Mouse (Mus musculus) Patski (cell line): ENCODE data around the gene Tmem25. TPM values are rescaled to one million over a fixed set of nuclear protein-coding genes. Genes with fewer than 3 reads are reported as not detected.

ENCODE experiments used
- ATAC-seq: fragments of 100-300 bp; one replicate; pipeline ENCODE4 v1.8.0; 2021
- CTCF ChIA-PET: fragments of 350-600 bp; sonication (Branson Sonifier 250); formaldehyde crosslinking; loops from one replicate; lab custom pipeline; 2022; ENCODE audit warnings: inconsistent platforms; lab: Charles Lee
- POLR2A ChIA-PET: fragments of 350-600 bp; sonication (Branson Sonifier 250); formaldehyde crosslinking; loops from one replicate; lab custom pipeline; 2022; ENCODE audit warnings: antibody characterized with exemption, inconsistent platforms; lab: Charles Lee
- DNase-seq: peaks from one replicate; pipeline ENCODE4 v3.0.0-alpha.2; 2011; ENCODE audit warnings: low read depth, low spot score
- H3K27me3 ChIP-seq: fragments of 371-371 bp; one replicate; pipeline ENCODE4 v1.5.1; 2021
- CTCF ChIP-seq: fragments of 100-300 bp; IDR thresholded peaks from one replicate; pipeline ENCODE4 v1.5.1; 2021
- in situ Hi-C: fragments of 300-500 bp; cut with MboI; formaldehyde crosslinking; loops from 3 replicates; pipeline ENCODE4 v1.11.1; 2018; ENCODE audit warnings: low pct_unique_long_range_greater_than_20kb, mixed read lengths
- polyA plus RNA-seq: library from polyadenylated mRNA; unstranded; gene quantifications from one replicate; pipeline ENCODE4 v1.2.3, GENCODE M21; 2021

The Tmem25 gene
- polyA plus RNA-seq, 1 experiment from 2014 or later = 7.3 TPM

DNA sequence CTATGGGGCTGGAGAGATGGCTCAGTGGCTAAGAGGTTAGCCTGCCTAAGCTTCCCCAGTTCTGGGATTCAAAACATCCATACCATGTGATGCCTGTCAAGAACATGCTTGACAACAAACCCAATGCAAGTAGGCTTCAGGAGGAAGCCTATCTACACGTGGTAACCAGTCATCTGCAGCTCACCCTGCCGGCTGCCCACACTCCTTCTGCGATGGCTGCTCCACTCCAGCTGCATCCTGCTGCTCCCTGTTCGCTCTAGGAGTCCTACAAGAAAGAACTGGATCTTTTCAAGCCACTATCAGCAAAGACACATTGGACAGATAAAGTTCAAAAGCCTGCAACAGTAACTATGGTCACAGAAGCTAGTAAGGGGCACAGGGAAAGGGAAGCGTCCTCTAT, 18.4 kb upstream of the Tmem25 start:
- CTCF ChIA-PET = interaction anchor here (0.9 to 1.4 kb wide), 6 partner anchors 9 to 162 kb away, joined by 3 to 4 read pairs (median 3); no protein-coding TSS in a partner anchor
- in situ Hi-C loops = no loop called here

GRCm38 (mm10) chr9:44814179-44814578, 15.1 kb upstream of the Tmem25 start:
- ATAC-seq = no peak
- no peak for TF ChIP-seq CTCF
- in situ Hi-C loops = no loop called here
- no peak for DNase-seq
- H3K27me3 ChIP-seq = no peaks in the 10 kb centered on the region
- POLR2A ChIA-PET = no interaction called here
- CTCF ChIA-PET = interaction anchor here (0.7 to 1.2 kb wide), 3 partner anchors 11 to 159 kb away, joined by 3 read pairs; partner anchors contain the start of gene Ttc36

More for the DNA sequence above, 18.4 kb upstream of the Tmem25 start:
- H3K27me3 ChIP-seq = no peaks in the 10 kb centered on the region
- ATAC-seq (no peak), DNase-seq (no peak)
- no peak for TF ChIP-seq CTCF
- POLR2A ChIA-PET = no interaction called here

- in situ Hi-C loops = no loop called here
- no peaks in the 10 kb centered on the region for H3K27me3 ChIP-seq
- TF ChIP-seq CTCF = no peak
- CTCF ChIA-PET = no interaction called here
- no peak for DNase-seq
- no peak for ATAC-seq
- POLR2A ChIA-PET = no interaction called here
These were observed 11.2 kb upstream of the Tmem25 start for GRCm38 (mm10) chr9:44810316-44810715.

GRCm38 (mm10) chr9:44807778-44808177, 8.7 kb upstream of the Tmem25 start:
- no peaks in the 10 kb centered on the region for H3K27me3 ChIP-seq
- ChIA-PET CTCF (no interaction called here), POLR2A (no interaction called here)
- TF ChIP-seq CTCF = no peak
- DNase-seq (no peak), ATAC-seq (no peak)
- in situ Hi-C loops = no loop called here

DNA sequence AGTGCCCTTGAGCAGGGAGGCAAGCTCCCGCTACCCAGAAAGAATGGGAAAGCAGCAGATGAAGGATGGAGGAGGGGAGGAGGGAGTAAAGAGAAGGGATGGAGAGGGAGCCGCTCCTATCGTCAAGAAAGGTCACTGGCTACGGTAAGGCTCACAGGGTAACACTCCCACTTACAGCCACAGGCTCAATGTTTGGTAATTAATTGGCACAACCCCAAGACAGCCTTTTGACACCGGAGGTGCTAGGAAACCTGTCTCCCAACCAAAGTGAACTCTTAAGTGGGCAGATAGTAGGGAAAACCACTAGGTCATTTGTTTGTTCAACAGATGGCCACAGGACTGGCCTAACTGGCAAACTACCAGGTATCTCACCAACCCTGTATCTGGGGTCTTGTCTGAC, 8.0 kb upstream of the Tmem25 start:
- ChIA-PET CTCF (no interaction called here), POLR2A (no interaction called here)
- no peak for TF ChIP-seq CTCF
- H3K27me3 ChIP-seq = no peaks in the 10 kb centered on the region
- in situ Hi-C loops = no loop called here
- ATAC-seq = no peak
- no peak for DNase-seq

DNA sequence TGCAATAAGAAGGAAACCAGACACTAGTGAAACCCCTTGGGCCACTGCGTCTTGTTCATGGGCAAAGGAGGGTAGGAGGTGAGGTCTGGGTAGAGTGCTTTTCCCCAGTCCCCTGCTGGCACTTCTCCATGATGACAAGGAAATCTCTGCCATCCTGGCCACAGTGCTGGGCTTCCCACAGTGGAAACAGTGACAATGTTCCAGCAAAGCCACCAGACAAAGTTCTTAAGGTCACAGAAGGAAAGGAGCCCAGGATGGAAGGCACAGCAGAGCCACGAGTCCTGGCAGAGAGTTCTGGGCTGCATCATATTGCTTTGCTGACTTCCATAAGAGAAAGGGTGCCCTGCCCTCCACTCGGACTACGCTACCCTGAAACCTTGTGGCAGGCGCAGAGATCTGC, 6.4 kb upstream of the Tmem25 start:
- no peak for TF ChIP-seq CTCF
- H3K27me3 ChIP-seq = no peaks in the 10 kb centered on the region
- no peak for DNase-seq
- in situ Hi-C loops = no loop called here
- CTCF ChIA-PET = no interaction called here
- POLR2A ChIA-PET = no interaction called here
- no peak for ATAC-seq

- in situ Hi-C loops = no loop called here
- TF ChIP-seq CTCF = no peak
These were observed 5.6 kb upstream of the Tmem25 start for GRCm38 (mm10) chr9:44804678-44805077.

DNA sequence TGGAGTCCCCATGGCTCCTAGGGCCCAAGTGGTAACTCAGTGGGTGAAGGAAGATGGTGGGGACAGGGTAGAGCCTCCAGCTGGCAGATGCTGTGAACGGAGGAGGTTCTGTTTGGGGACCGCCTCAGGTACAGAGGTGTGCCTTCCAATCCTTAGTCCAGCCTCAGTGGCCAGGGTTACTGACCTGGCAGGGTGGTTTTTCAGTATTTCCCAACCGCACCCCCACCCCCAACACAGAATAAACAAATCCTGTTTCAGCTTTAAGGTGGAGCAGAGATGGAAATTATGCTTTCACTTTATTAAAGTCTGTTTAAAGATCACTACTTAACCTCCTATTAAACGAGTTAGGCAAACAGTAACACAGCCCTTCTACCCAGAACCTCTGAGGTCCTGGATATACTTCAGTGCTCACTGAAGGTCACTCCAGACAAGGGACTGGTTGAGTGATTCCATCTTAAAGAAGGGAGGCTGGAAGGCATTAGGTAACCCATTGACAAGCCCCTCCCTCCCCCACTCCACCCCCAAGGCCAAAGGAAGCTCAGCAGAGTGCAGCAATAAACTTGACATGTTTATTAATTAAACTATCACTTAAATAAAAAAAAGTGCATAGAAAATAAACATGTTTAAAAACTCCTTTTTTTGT, 3.8 kb upstream of the Tmem25 start, which contains the start of gene Ttc36:
TSS of gene Ttc36 (minus strand) at position 265 of the 643 bp plus-strand sequence.
- in situ Hi-C loops = no loop called here
- no peak for DNase-seq
- CTCF ChIA-PET = interaction anchor here (1.2 to 1.4 kb wide), 2 partner anchors 12 to 20 kb away, joined by 3 read pairs; no protein-coding TSS in a partner anchor
- H3K27me3 ChIP-seq = no peaks in the 10 kb centered on the region
- ATAC-seq = no peak
- TF ChIP-seq CTCF = no peak
- POLR2A ChIA-PET = interaction anchor here (0.6 kb wide), 1 partner anchor 62 kb away, joined by 3 read pairs; no protein-coding TSS in a partner anchor

More at GRCm38 (mm10) chr9:44804678-44805077, 5.6 kb upstream of the Tmem25 start:
- CTCF ChIA-PET = no interaction called here
- DNase-seq (no peak), ATAC-seq (no peak)
- POLR2A ChIA-PET = no interaction called here
- no peaks in the 10 kb centered on the region for H3K27me3 ChIP-seq

DNA sequence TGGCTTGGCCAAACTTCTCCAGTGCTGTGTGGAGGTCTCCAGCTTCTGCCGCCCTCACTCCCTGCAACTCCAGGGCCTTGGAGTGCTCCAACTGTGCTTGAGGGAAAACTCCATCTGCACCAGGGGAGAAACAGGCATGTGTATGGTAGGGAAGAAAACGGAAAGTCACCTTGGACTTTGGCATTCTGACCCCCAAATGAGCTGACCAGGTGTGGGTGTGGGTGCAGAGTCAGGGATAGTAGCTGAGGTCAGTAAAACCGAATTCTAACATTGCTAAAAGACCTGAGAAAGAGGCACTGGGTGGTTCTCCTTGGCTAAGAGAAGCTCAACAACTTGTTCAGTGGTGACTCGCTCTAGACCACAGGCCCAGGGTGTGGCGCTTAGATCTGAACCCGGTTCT, 2.6 kb upstream of the Tmem25 start:
- in situ Hi-C loops = no loop called here
- no peak for TF ChIP-seq CTCF
- ATAC-seq (no peak), DNase-seq (no peak)
- POLR2A ChIA-PET = no interaction called here
- CTCF ChIA-PET = interaction anchor here (0.9 to 1.4 kb wide), 2 partner anchors 15 to 21 kb away, joined by 3 read pairs; no protein-coding TSS in a partner anchor
- H3K27me3 ChIP-seq = no peaks in the 10 kb centered on the region

DNA sequence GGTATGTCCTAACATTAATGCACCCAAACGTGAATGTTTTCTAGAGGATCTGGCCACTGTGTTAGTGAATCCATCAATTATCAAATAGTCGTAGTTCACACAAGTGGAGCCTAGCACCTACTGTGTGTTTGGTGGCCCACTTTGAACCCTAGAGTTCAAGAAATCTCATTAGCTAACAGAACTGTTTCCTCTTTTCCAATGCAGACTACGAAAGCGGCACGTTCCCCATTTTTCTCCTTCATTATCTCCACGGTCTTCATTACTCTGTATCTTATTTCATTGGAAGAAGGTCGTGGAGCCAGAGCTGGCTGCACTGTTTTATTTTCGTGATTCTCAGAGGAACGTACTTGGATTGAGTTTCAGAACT, 834 bp upstream of the Tmem25 start:
- no peaks in the 10 kb centered on the region for H3K27me3 ChIP-seq
- DNase-seq (no peak), ATAC-seq (no peak)
- ChIA-PET POLR2A (interaction anchor here (1.1 to 1.7 kb wide), 2 partner anchors 13 to 27 kb away, joined by 3 to 5 read pairs; no protein-coding TSS in a partner anchor), CTCF (interaction anchor here (1.2 kb wide), 1 partner anchor 32 kb away, joined by 3 read pairs; the partner anchor contains the start of genes Arcn1 and Ift46)
- in situ Hi-C loops = no loop called here
- TF ChIP-seq CTCF = no peak

GRCm38 (mm10) chr9:44798298-44798697, 809 bp downstream of the Tmem25 start:
- in situ Hi-C loops = no loop called here
- no peak for TF ChIP-seq CTCF
- ATAC-seq (no peak), DNase-seq (no peak)
- no peaks in the 10 kb centered on the region for H3K27me3 ChIP-seq
- CTCF ChIA-PET = no interaction called here
- POLR2A ChIA-PET = interaction anchor here (1.2 to 1.7 kb wide), 2 partner anchors 12 to 25 kb away, joined by 3 to 5 read pairs; no protein-coding TSS in a partner anchor
